Mouse (Mus musculus) myocyte (in vitro differentiated cells): ENCODE measurements around the gene Blm. TPM values are rescaled to one million over a fixed set of nuclear protein-coding genes. Genes with fewer than 3 reads are reported as not detected.

Experiments
- H3K27me3 ChIP-seq: one replicate; pipeline ENCODE4 v1.6.1; 2011; ENCODE audit not compliant: control insufficient read depth, insufficient read depth, insufficient read length
- H3K36me3 ChIP-seq: one replicate; pipeline ENCODE4 v1.6.1; 2011; ENCODE audit not compliant: control insufficient read depth, insufficient read depth
- H3K4me2 ChIP-seq: one replicate; pipeline ENCODE4 v1.6.1; 2011; ENCODE audit warnings: low read depth, control low read depth
- H3K4me3 ChIP-seq: one replicate; pipeline ENCODE4 v1.5.1; 2011; ENCODE audit warnings: mild to moderate bottlenecking, control low read depth, moderate library complexity
- H3K79me2 ChIP-seq: one replicate; pipeline ENCODE4 v1.6.1; 2011; ENCODE audit not compliant: control insufficient read depth, insufficient read depth
- H3ac ChIP-seq: one replicate; pipeline ENCODE4 v1.6.1; 2011; ENCODE audit not compliant: control insufficient read depth, insufficient read length
- CEBPB ChIP-seq: IDR thresholded peaks from 2 replicates; pipeline ENCODE4 v1.6.1; 2011; ENCODE audit warnings: mild to moderate bottlenecking, moderate library complexity; ENCODE audit not compliant: poor library complexity, insufficient read depth, severe bottlenecking
- E2F4 ChIP-seq: IDR thresholded peaks from one replicate; pipeline ENCODE4 v1.6.1; 2011; ENCODE audit warnings: mild to moderate bottlenecking, control low read depth, moderate library complexity; ENCODE audit not compliant: insufficient read depth
- MAX ChIP-seq: IDR thresholded peaks from one replicate; pipeline ENCODE4 v1.6.1; 2011; ENCODE audit warnings: low read depth, mild to moderate bottlenecking, control low read depth
- MYOD1 ChIP-seq, 3 experiments: IDR thresholded peaks; one replicate each; pipeline ENCODE4 v1.6.1; 2011; ENCODE audit warnings: control low read depth in 2 of 3, low read depth in 2 of 3, mild to moderate bottlenecking in 2 of 3, moderate library complexity in 1 of 3; ENCODE audit not compliant: insufficient read length in 2 of 3, control insufficient read depth in 1 of 3
- MYOG ChIP-seq, 3 experiments: IDR thresholded peaks; one replicate each; pipeline ENCODE4 v1.6.1; 2011; ENCODE audit warnings: control low read depth in 2 of 3, low read depth in 2 of 3, mild to moderate bottlenecking in 2 of 3; ENCODE audit not compliant: insufficient read length in 2 of 3, control insufficient read depth in 1 of 3, insufficient read depth in 1 of 3
- POLR2A ChIP-seq: IDR thresholded peaks from one replicate; pipeline ENCODE4 v1.6.1; 2011; ENCODE audit warnings: low read depth, mild to moderate bottlenecking, control low read depth, moderate library complexity; ENCODE audit not compliant: insufficient read length
- POLR2AphosphoS2 ChIP-seq: IDR thresholded peaks from one replicate; pipeline ENCODE4 v1.6.1; 2011; ENCODE audit warnings: low read depth, control low read depth; ENCODE audit not compliant: insufficient read length
- REST ChIP-seq: IDR thresholded peaks from one replicate; pipeline ENCODE4 v1.6.1; 2011; ENCODE audit warnings: mild to moderate bottlenecking, control low read depth, moderate library complexity; ENCODE audit not compliant: insufficient read depth, insufficient read length
- SRF ChIP-seq: IDR thresholded peaks from one replicate; pipeline ENCODE4 v1.6.1; 2011; ENCODE audit warnings: low read depth; ENCODE audit not compliant: control insufficient read depth, insufficient read length
- TCF12 ChIP-seq: IDR thresholded peaks from one replicate; pipeline ENCODE4 v1.6.1; 2011; ENCODE audit warnings: mild to moderate bottlenecking, control low read depth; ENCODE audit not compliant: poor library complexity, insufficient read depth, severe bottlenecking
- TCF3 ChIP-seq: IDR thresholded peaks from one replicate; pipeline ENCODE4 v1.6.1; 2011; ENCODE audit warnings: low read depth, control low read depth; ENCODE audit not compliant: insufficient read length
- USF1 ChIP-seq: IDR thresholded peaks from one replicate; pipeline ENCODE4 v1.6.1; 2011; ENCODE audit warnings: low read depth, mild to moderate bottlenecking, control low read depth, moderate library complexity
- polyA plus RNA-seq: library from polyadenylated mRNA; unstranded; fragments of >200 nt; fragmentation: generic; extraction: Trizol; gene quantifications from one replicate; pipeline ENCODE4 v1.2.1, GENCODE M21; 2012; ENCODE audit warnings: missing spikeins

Blm gene
- polyA plus RNA-seq, 1 experiment, result 1.1 TPM

GRCm38 (mm10) chr7:80499190-80499962 is 35.5 kb downstream of the Blm start:
- Histone ChIP-seq H3K79me2 (no peaks in the 10 kb centered on the region), H3K4me3 (no peak overlapping the region), H3K4me2 (no peak overlapping the region), H3K36me3 (no peaks in the 10 kb centered on the region), H3ac (no peak overlapping the region), H3K27me3 (no peaks in the 10 kb centered on the region)
- TF ChIP-seq USF1 (no peak), MYOG (IDR thresholded peaks at IDR 0.05; ENCODE audit: control insufficient read depth in 1 of 3, insufficient read depth in 1 of 3, insufficient read length in 2 of 3, low read depth in 2 of 3) (no peak), E2F4 (no peak), MYOD1 (IDR thresholded peaks at IDR 0.05; ENCODE audit: control insufficient read depth in 1 of 3, insufficient read length in 2 of 3, low read depth in 2 of 3) (no peak), SRF (no peak), TCF3 (no peak), CEBPB (no peak), TCF12 (no peak), POLR2AphosphoS2 (no peak), REST (no peak), MAX (no peak), POLR2A (no peak)

- Histone ChIP-seq H3K36me3 (no peaks in the 10 kb centered on the region), H3ac (no peak overlapping the region), H3K4me2 (peak overlapping the region; percentile 33), H3K27me3 (no peaks in the 10 kb centered on the region), H3K4me3 (no peak overlapping the region), H3K79me2 (no peaks in the 10 kb centered on the region)
- TF ChIP-seq POLR2AphosphoS2 (no peak), MAX (no peak), MYOD1 (IDR thresholded peaks at IDR 0.05; ENCODE audit: control insufficient read depth in 1 of 3, insufficient read length in 2 of 3, low read depth in 2 of 3) (peak in 2 of 3 experiments; percentile 56 to 60), USF1 (no peak), MYOG (IDR thresholded peaks at IDR 0.05; ENCODE audit: control insufficient read depth in 1 of 3, insufficient read depth in 1 of 3, insufficient read length in 2 of 3, low read depth in 2 of 3) (no peak), CEBPB (no peak)
Measured at GRCm38 (mm10) chr7:80496656-80497055, 38.3 kb downstream of the Blm start.

GRCm38 (mm10) chr7:80495210-80495609 is 39.7 kb downstream of the Blm start:
- no peak overlapping the region for H3ac ChIP-seq
- H3K4me3 ChIP-seq, result no peak overlapping the region
- H3K4me2 ChIP-seq, result peak overlapping the region; percentile 28
- H3K27me3 ChIP-seq, result no peaks in the 10 kb centered on the region
- H3K79me2 ChIP-seq, result no peaks in the 10 kb centered on the region
- TF ChIP-seq MYOD1 (IDR thresholded peaks at IDR 0.05; ENCODE audit: control insufficient read depth in 1 of 3, insufficient read length in 2 of 3, low read depth in 2 of 3) (peak in 2 of 3 experiments; percentile 62 to 83), MYOG (IDR thresholded peaks at IDR 0.05; ENCODE audit: control insufficient read depth in 1 of 3, insufficient read depth in 1 of 3, insufficient read length in 2 of 3, low read depth in 2 of 3) (peak; percentile 27 to 78 (median 67)), POLR2AphosphoS2 (no peak)
- no peaks in the 10 kb centered on the region for H3K36me3 ChIP-seq

GRCm38 (mm10) chr7:80491995-80492394 is 42.9 kb downstream of the Blm start:
- H3K4me2 ChIP-seq, result no peak overlapping the region
- H3K36me3 ChIP-seq, result no peaks in the 10 kb centered on the region
- H3K79me2 ChIP-seq, result no peaks in the 10 kb centered on the region
- H3K27me3 ChIP-seq, result no peaks in the 10 kb centered on the region
- H3ac ChIP-seq, result no peak overlapping the region
- TF ChIP-seq CEBPB (no peak), MYOD1 (IDR thresholded peaks at IDR 0.05; ENCODE audit: control insufficient read depth in 1 of 3, insufficient read length in 2 of 3, low read depth in 2 of 3) (no peak), TCF3 (no peak)
- no peak overlapping the region for H3K4me3 ChIP-seq

- no peak for TF ChIP-seq POLR2AphosphoS2
- TF ChIP-seq TCF12, result no peak
- TF ChIP-seq POLR2A, result no peak
- TF ChIP-seq REST, result no peak
- TF ChIP-seq TCF3, result no peak
- no peak for TF ChIP-seq MYOD1 (IDR thresholded peaks at IDR 0.05; ENCODE audit: control insufficient read depth in 1 of 3, insufficient read length in 2 of 3, low read depth in 2 of 3)
- no peak for TF ChIP-seq MAX
- no peak for TF ChIP-seq E2F4
- TF ChIP-seq USF1, result no peak
- TF ChIP-seq MYOG (IDR thresholded peaks at IDR 0.05; ENCODE audit: control insufficient read depth in 1 of 3, insufficient read depth in 1 of 3, insufficient read length in 2 of 3, low read depth in 2 of 3), result no peak
- no peak for TF ChIP-seq CEBPB
- no peak for TF ChIP-seq SRF
Measured at GRCm38 (mm10) chr7:80491086-80491485, 43.8 kb downstream of the Blm start.

More at GRCm38 (mm10) chr7:80491086-80491485, 43.8 kb downstream of the Blm start:
- no peaks in the 10 kb centered on the region for H3K36me3 ChIP-seq
- no peak overlapping the region for H3K4me2 ChIP-seq
- no peak overlapping the region for H3K4me3 ChIP-seq
- no peak overlapping the region for H3ac ChIP-seq
- H3K27me3 ChIP-seq, result no peaks in the 10 kb centered on the region
- no peaks in the 10 kb centered on the region for H3K79me2 ChIP-seq
